Mouse (Mus musculus): ENCODE results near the gene Mettl26.

Gene Mettl26

GRCm38 (mm10) chr17:25925348-25925747 lies 50.5 kb downstream of the Mettl26 start:
- peak; percentile 68 to 69 for DNase-seq (ENCODE audit: low spot score in 2 of 2)
